Mouse (Mus musculus) forebrain, postnatal 0 days (tissue): ENCODE measurements around the gene Serpinb9e. TPM values are rescaled to one million over a fixed set of nuclear protein-coding genes. Genes with fewer than 3 reads are reported as not detected.
"Not testable (repeated sequence)": the region's sequence is repeated elsewhere in the genome, so short reads cannot be mapped to it uniquely, and the experiment has no call there.

ENCODE experiments used
- ATAC-seq: fragments of 200-750 bp; cut with Nextera tagmentation; 2 replicates; pipeline ENCODE4 v1.8.0; 2017; ENCODE audit warnings: mild to moderate bottlenecking, moderate library complexity
- DNase-seq: peaks from one replicate; pipeline ENCODE4 v3.0.0-alpha.2; 2015
- H3K27ac ChIP-seq: fragments of 300-500 bp; sonication (generic); 2 replicates; pipeline ENCODE4 v1.5.1; 2014; ENCODE audit warnings: low read depth, mild to moderate bottlenecking, antibody characterized with exemption, low read length, moderate library complexity, mixed read lengths
- H3K27me3 ChIP-seq: fragments of 300-500 bp; sonication (generic); 2 replicates; pipeline ENCODE4 v1.6.1; 2014; ENCODE audit warnings: mild to moderate bottlenecking, low read length, mixed read lengths; ENCODE audit not compliant: insufficient read depth
- H3K36me3 ChIP-seq: fragments of 300-500 bp; sonication (generic); 2 replicates; pipeline ENCODE4 v1.6.1; 2014; ENCODE audit warnings: mild to moderate bottlenecking, moderate library complexity; ENCODE audit not compliant: insufficient read depth
- H3K4me1 ChIP-seq: fragments of 300-500 bp; sonication (generic); 2 replicates; pipeline ENCODE4 v1.6.1; 2014; ENCODE audit warnings: antibody characterized with exemption; ENCODE audit not compliant: insufficient read depth
- H3K4me2 ChIP-seq: fragments of 300-500 bp; sonication (generic); 2 replicates; pipeline ENCODE4 v1.6.1; 2014; ENCODE audit warnings: low read depth, mild to moderate bottlenecking, moderate library complexity
- H3K4me3 ChIP-seq: fragments of 300-500 bp; sonication (generic); 2 replicates; pipeline ENCODE4 v1.5.1; 2014; ENCODE audit warnings: low read depth, low read length, mixed read lengths
- H3K9ac ChIP-seq: fragments of 300-500 bp; sonication (generic); 2 replicates; pipeline ENCODE4 v1.6.1; 2014; ENCODE audit warnings: mild to moderate bottlenecking
- H3K9me3 ChIP-seq: fragments of 300-500 bp; sonication (generic); 2 replicates; pipeline ENCODE4 v1.6.1; 2016; ENCODE audit warnings: low read length
- CTCF ChIP-seq: sonication (generic); IDR thresholded peaks from 2 replicates; pipeline ENCODE4 v1.5.1; 2016; ENCODE audit warnings: antibody characterized with exemption, control low read depth, low read depth
- WGBS: fragments of 180-500 bp; shearing (Covaris S2); extraction: QIAGEN DNeasy Blood & Tissue Kit; methylation state at CpG from one replicate; pipeline ENCODE4 v1.1.7; 2014; 5-methylcytosine and 5-hydroxymethylcytosine counted together
- polyA plus RNA-seq: library from polyadenylated mRNA; unstranded; fragments of >200 nt; fragmentation: Nextera tagmentation; extraction: Ambion mirVana; gene quantifications from 2 replicates; pipeline ENCODE4 v1.2.1, GENCODE M21; 2015
- total RNA-seq: library from RNA; depleted of rRNA; stranded (reverse); fragments of >200 nt; gene quantifications from 2 replicates; pipeline ENCODE4 v1.2.3, GENCODE M21; 2014; rRNA removed

The Serpinb9e gene
- total RNA-seq (not detected in 2 replicates), polyA plus RNA-seq (not detected in 2 replicates)

DNA sequence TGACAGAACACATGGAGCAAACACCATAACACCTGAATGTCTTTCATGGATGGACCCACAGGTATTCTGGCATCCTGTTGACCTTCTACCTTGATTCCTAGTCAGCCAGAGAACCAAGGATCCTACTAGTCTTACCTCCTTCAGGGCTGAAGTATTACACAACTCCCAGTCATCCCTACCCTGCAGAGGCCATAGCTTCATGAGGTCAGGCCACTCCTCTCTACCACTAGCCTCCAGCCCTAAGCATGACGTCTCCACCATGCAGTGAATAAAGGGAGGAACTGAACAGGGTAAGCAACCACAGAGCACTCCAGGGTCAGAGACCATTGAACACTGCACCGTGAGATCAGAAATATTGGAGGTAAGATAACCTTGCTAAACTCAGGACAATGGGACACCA lies at the start of gene Serpinb9e:
Gene Serpinb9e, plus strand, starts transcription at position 301 of the 400 bp plus-strand sequence.
- 84% methylated on average over 2 of the region's 2 CpGs for WGBS
- H3K4me2 ChIP-seq, H3K4me3 ChIP-seq, DNase-seq, H3K4me1 ChIP-seq, ATAC-seq, H3K36me3 ChIP-seq, H3K27me3 ChIP-seq, H3K27ac ChIP-seq, H3K9ac ChIP-seq, H3K9me3 ChIP-seq: not testable (repeated sequence)

DNA sequence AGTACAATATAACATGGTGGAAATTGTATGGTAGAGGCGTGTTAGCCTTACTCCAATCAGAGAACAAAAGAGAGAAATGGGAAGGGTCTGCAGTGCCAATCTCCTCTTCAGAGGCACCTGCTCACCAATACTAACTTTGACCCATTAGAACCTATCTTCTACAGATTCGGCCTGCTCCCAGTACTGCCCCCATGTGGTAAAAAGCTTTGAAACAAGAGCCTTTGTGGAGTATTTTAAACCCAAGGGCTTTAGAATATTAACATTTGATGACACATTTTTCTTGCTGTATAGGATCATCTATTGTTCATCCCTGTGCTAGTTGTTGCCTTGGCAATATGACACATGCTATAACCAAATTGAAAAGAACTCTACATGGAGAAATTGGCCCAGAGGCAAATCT lies 49.7 kb upstream of the Serpinb9e start:
- ATAC-seq (no peak), DNase-seq (no peak)
- no peaks in the 10 kb centered on the region for H3K36me3 ChIP-seq
- H3K4me1 ChIP-seq, result no peaks in the 10 kb centered on the region
- no peak for TF ChIP-seq CTCF
- no peaks in the 10 kb centered on the region for H3K9me3 ChIP-seq
- H3K4me3 ChIP-seq, result no peak overlapping the region
- WGBS, result 66% methylated on average over 2 of the region's 2 CpGs
- H3K27ac ChIP-seq, result no peak overlapping the region
- no peak overlapping the region for H3K9ac ChIP-seq
- no peak overlapping the region for H3K4me2 ChIP-seq
- no peaks in the 10 kb centered on the region for H3K27me3 ChIP-seq

DNA sequence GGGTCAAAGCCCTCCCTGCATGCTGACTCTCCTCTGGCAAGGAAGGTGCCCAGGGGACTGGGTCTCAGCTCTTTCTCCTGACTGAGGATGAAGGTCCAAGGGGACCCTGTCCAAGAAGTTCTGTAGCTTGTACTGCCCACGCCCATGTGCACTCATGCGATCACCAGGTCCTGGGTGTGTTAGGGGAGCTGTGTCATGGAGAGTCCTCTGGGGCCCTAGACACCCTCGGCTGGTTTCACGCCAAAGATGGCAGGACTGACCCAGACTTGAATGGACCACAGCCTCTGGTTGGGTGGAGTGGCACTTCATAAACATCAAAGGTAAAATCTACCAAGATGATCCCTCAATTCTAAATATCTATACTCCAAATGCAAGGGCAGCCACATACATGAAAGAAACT lies 59.2 kb downstream of the Serpinb9e start:
- H3K36me3 ChIP-seq, H3K4me2 ChIP-seq, DNase-seq, H3K9ac ChIP-seq, H3K4me3 ChIP-seq, H3K9me3 ChIP-seq, ATAC-seq, H3K27ac ChIP-seq, H3K27me3 ChIP-seq, H3K4me1 ChIP-seq: not testable (repeated sequence)
- 85% methylated on average over 4 of the region's 4 CpGs for WGBS

Other genes starting within 250 kb of the Serpinb9e start
- 2.0 and 3.1 TPM in 2 replicates for gene Serpinb9, start 246.4 kb upstream of the Serpinb9e start, total RNA-seq
- gene Serpinb9, start 246.4 kb upstream of the Serpinb9e start, polyA plus RNA-seq, result 2.2 and 2.3 TPM in 2 replicates
- 0.24 TPM in 1 of 2 replicates, not detected in the other for gene Serpinb9b, start 222.2 kb upstream of the Serpinb9e start, total RNA-seq
- 0.11 and 0.18 TPM in 2 replicates for gene Serpinb9b, start 222.2 kb upstream of the Serpinb9e start, polyA plus RNA-seq
- gene Serpinb1b, start 171.0 kb upstream of the Serpinb9e start, total RNA-seq, result 0.95 and 1.1 TPM in 2 replicates
- 3.5 and 4.1 TPM in 2 replicates for gene Serpinb1b, start 171.0 kb upstream of the Serpinb9e start, polyA plus RNA-seq
- not detected in 2 replicates for gene Serpinb9c, start 89.9 kb upstream of the Serpinb9e start, total RNA-seq
- not detected in 2 replicates for gene Serpinb9c, start 89.9 kb upstream of the Serpinb9e start, polyA plus RNA-seq
- not detected in 2 replicates for gene Serpinb9d, start 56.7 kb upstream of the Serpinb9e start, total RNA-seq
- not detected in 2 replicates for gene Serpinb9d, start 56.7 kb upstream of the Serpinb9e start, polyA plus RNA-seq
- gene Serpinb9f, start 74.5 kb downstream of the Serpinb9e start, total RNA-seq, result not detected in 2 replicates
- gene Serpinb9f, start 74.5 kb downstream of the Serpinb9e start, polyA plus RNA-seq, result not detected in 2 replicates
- gene Gm11397, start 146.1 kb downstream of the Serpinb9e start, total RNA-seq, result not detected in 2 replicates
- gene Gm11397, start 146.1 kb downstream of the Serpinb9e start, polyA plus RNA-seq, result not detected in 2 replicates
- not detected in 2 replicates for gene Serpinb9g, start 235.2 kb downstream of the Serpinb9e start, total RNA-seq
- gene Serpinb9g, start 235.2 kb downstream of the Serpinb9e start, polyA plus RNA-seq, result not detected in 2 replicates